Mouse (Mus musculus): ENCODE measurements at regions not wholly inside any gene's neighbourhood (a gene's known extent, or its start where the extent isn't known, plus 50 kb on each side); places are given as distances from the start of the nearest gene placed in this dataset.

DNA sequence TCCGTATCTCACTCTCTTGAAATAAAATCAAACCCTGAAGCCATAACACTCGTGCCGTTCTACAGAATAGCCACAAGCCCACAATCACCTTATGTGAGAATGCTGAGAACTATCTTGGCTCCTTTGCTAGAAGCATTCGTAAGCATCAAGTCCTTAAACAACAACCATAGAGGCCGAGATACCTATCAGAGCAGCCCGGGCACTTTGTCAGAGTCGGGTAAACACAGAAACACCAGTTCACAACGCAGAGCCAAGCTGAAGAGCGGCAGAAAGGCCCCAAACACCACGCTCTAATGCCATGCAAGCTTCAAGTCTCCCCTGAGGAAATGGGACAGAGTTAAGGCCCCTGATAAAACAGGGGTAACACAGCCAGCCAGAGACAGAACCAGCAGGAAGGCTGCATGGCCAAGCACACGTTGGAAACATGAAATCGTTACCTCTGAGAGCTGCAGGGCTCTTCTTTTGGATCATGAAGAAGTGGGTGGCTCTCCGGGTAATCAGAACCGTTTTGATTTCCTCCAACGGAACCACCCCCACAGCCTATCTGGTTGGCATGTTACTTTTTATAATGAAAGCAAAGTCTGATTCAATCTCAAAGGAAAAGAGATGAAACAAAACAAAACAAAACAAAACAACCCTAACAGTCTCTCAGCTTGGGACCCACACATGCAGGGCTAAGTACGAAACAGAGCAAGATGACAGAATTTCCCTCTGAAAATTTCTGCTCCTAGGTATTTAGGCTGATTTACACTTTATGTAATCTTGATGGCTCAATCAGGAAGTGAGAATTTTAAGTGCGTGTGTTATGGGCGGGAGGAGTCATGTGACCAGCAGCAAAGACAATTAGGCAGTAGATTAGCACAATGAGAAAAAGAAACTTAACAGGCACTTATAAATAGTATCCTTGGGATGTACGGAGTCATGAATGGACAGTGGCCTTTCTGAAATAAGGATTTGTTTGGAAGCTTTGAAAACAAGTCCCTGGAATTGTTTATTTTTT, 155.8 kb upstream of the Klf14 start:
- no peak for TF ChIP-seq EP300 (IDR thresholded peaks at IDR 0.05; ENCODE audit: insufficient read depth, low read depth, low read length)
- TF ChIP-seq POLR2A (IDR thresholded peaks at IDR 0.05; ENCODE audit: insufficient read depth, low read length): no peak
